Mouse (Mus musculus) ovary, postnatal 10 days (tissue): ENCODE data around the gene Tbc1d30.
"Not testable (repeated sequence)": the region's sequence is repeated elsewhere in the genome, so short reads cannot be mapped to it uniquely, and the experiment has no call there.

Experiments used
- DNase-seq: peaks from one replicate; pipeline ENCODE4 v3.0.0; 2022; ENCODE audit warnings: low spot score

Gene Tbc1d30

GRCm38 (mm10) chr10:121365781-121366272 is 14.7 kb upstream of the Tbc1d30 start:
- no peak for DNase-seq

GRCm38 (mm10) chr10:121364801-121365564 is 13.9 kb upstream of the Tbc1d30 start, which contains the start of gene Gns:
Gns (plus strand) TSS chr10:121365090.
- peak; percentile 72 for DNase-seq

- no peak for DNase-seq
These were observed 13.2 kb upstream of the Tbc1d30 start for GRCm38 (mm10) chr10:121364306-121364705.

GRCm38 (mm10) chr10:121363201-121363600 is 12.1 kb upstream of the Tbc1d30 start:
- no peak for DNase-seq

GRCm38 (mm10) chr10:121360358-121360757 is 9.3 kb upstream of the Tbc1d30 start:
- DNase-seq, result no peak

GRCm38 (mm10) chr10:121351692-121352290 is 713 bp upstream of the Tbc1d30 start:
- DNase-seq, result no peak

GRCm38 (mm10) chr10:121350357-121351065 is 567 bp downstream of the Tbc1d30 start:
- no peak for DNase-seq

GRCm38 (mm10) chr10:121349244-121349643 is 1.8 kb downstream of the Tbc1d30 start:
- DNase-seq, result no peak

- no peak for DNase-seq
These were observed 7.2 kb downstream of the Tbc1d30 start for GRCm38 (mm10) chr10:121343867-121344266.

GRCm38 (mm10) chr10:121342260-121342659 is 8.8 kb downstream of the Tbc1d30 start:
- no peak for DNase-seq

- DNase-seq, result no peak
These were observed 10.1 kb downstream of the Tbc1d30 start for GRCm38 (mm10) chr10:121340754-121341593.

GRCm38 (mm10) chr10:121336536-121336935 is 14.5 kb downstream of the Tbc1d30 start:
- not testable (repeated sequence) for DNase-seq

- no peak for DNase-seq
These were observed 16.5 kb downstream of the Tbc1d30 start for GRCm38 (mm10) chr10:121334576-121334975.

- peak; percentile 31 for DNase-seq
These were observed 20.1 kb downstream of the Tbc1d30 start for GRCm38 (mm10) chr10:121330940-121331339.

- DNase-seq, result no peak
These were observed 21.5 kb downstream of the Tbc1d30 start for GRCm38 (mm10) chr10:121329586-121329985.

GRCm38 (mm10) chr10:121326167-121326566 is 24.9 kb downstream of the Tbc1d30 start:
- no peak for DNase-seq

- no peak for DNase-seq
These were observed 27.6 kb downstream of the Tbc1d30 start for GRCm38 (mm10) chr10:121323493-121323892.

GRCm38 (mm10) chr10:121318397-121318950 is 32.6 kb downstream of the Tbc1d30 start:
- DNase-seq, result no peak

- no peak for DNase-seq
These were observed 34.7 kb downstream of the Tbc1d30 start for GRCm38 (mm10) chr10:121316361-121316760.

GRCm38 (mm10) chr10:121315321-121316283 is 35.5 kb downstream of the Tbc1d30 start:
- DNase-seq, result no peak
